Mouse (Mus musculus): ENCODE results near the gene Ncoa3. TPM values are rescaled to one million over a fixed set of nuclear protein-coding genes. Genes with fewer than 3 reads are reported as not detected.

Gene Ncoa3
- polyA plus RNA-seq, 1 experiment = 124 TPM

GRCm38 (mm10) chr2:165984891-165985290, 7.5 kb upstream of the Ncoa3 start:
- Histone ChIP-seq H3K27me3 (ENCODE audit: control insufficient read depth, insufficient read depth, low read length, poor library complexity, severe bottlenecking) (no peaks in the 10 kb centered on the region), H3K27ac (ENCODE audit: insufficient read depth, low read length) (peak overlapping the region; percentile 9; the same call in 1 of the 2 replicates), H3K9ac (ENCODE audit: low read depth, poor library complexity, severe bottlenecking) (no peak overlapping the region), H3K9me3 (replicated peaks; ENCODE audit: control insufficient read depth, insufficient read depth, low read length, poor library complexity, severe bottlenecking) (no peaks in the 10 kb centered on the region), H3K4me3 (ENCODE audit: low read depth, low read length) (peak overlapping the region; percentile 17), H3K36me3 (ENCODE audit: control insufficient read depth, insufficient read depth, low read length, poor library complexity, severe bottlenecking) (no peaks in the 10 kb centered on the region), H3K4me1 (ENCODE audit: control insufficient read depth, insufficient read depth, low read length) (peaks cover 8% of the 10 kb centered on the region)
- TF ChIP-seq CTCF (IDR thresholded peaks at IDR 0.05; ENCODE audit: low read depth, low read length) (no peak), EP300 (IDR thresholded peaks at IDR 0.05; ENCODE audit: insufficient read depth, low read depth, low read length) (no peak), POLR2A (IDR thresholded peaks at IDR 0.05; ENCODE audit: insufficient read depth, low read length) (no peak)

- no peaks in the 10 kb centered on the region for H3K9me3 ChIP-seq (replicated peaks; ENCODE audit: control insufficient read depth, insufficient read depth, low read length, poor library complexity, severe bottlenecking)
- no peaks in the 10 kb centered on the region for H3K27me3 ChIP-seq (ENCODE audit: control insufficient read depth, insufficient read depth, low read length, poor library complexity, severe bottlenecking)
- peaks cover 8% of the 10 kb centered on the region for H3K4me1 ChIP-seq (ENCODE audit: control insufficient read depth, insufficient read depth, low read length)
- H3K27ac ChIP-seq (ENCODE audit: insufficient read depth, low read length) = peak overlapping the region; percentile 9
- no peak overlapping the region for H3K4me3 ChIP-seq (ENCODE audit: low read depth, low read length)
- TF ChIP-seq CTCF (IDR thresholded peaks at IDR 0.05; ENCODE audit: low read depth, low read length) (no peak), POLR2A (IDR thresholded peaks at IDR 0.05; ENCODE audit: insufficient read depth, low read length) (no peak), EP300 (IDR thresholded peaks at IDR 0.05; ENCODE audit: insufficient read depth, low read depth, low read length) (no peak)
- no peak overlapping the region for H3K9ac ChIP-seq (ENCODE audit: low read depth, poor library complexity, severe bottlenecking)
- no peaks in the 10 kb centered on the region for H3K36me3 ChIP-seq (ENCODE audit: control insufficient read depth, insufficient read depth, low read length, poor library complexity, severe bottlenecking)
Observed at GRCm38 (mm10) chr2:165985581-165985980, 6.9 kb upstream of the Ncoa3 start.

GRCm38 (mm10) chr2:165986921-165987453, 5.4 kb upstream of the Ncoa3 start:
- TF ChIP-seq POLR2A (IDR thresholded peaks at IDR 0.05; ENCODE audit: insufficient read depth, low read length) (peak; percentile 8), CTCF (IDR thresholded peaks at IDR 0.05; ENCODE audit: low read depth, low read length) (no peak), EP300 (IDR thresholded peaks at IDR 0.05; ENCODE audit: insufficient read depth, low read depth, low read length) (no peak)
- Histone ChIP-seq H3K9ac (ENCODE audit: low read depth, poor library complexity, severe bottlenecking) (peak overlapping the region; percentile 47), H3K36me3 (ENCODE audit: control insufficient read depth, insufficient read depth, low read length, poor library complexity, severe bottlenecking) (no peaks in the 10 kb centered on the region), H3K27me3 (ENCODE audit: control insufficient read depth, insufficient read depth, low read length, poor library complexity, severe bottlenecking) (no peaks in the 10 kb centered on the region), H3K9me3 (replicated peaks; ENCODE audit: control insufficient read depth, insufficient read depth, low read length, poor library complexity, severe bottlenecking) (no peaks in the 10 kb centered on the region), H3K27ac (ENCODE audit: insufficient read depth, low read length) (peak overlapping the region; percentile 71), H3K4me1 (ENCODE audit: control insufficient read depth, insufficient read depth, low read length) (peaks cover 8% of the 10 kb centered on the region), H3K4me3 (ENCODE audit: low read depth, low read length) (peak overlapping the region; percentile 53)

- no peak for TF ChIP-seq POLR2A (IDR thresholded peaks at IDR 0.05; ENCODE audit: insufficient read depth, low read length)
- TF ChIP-seq CTCF (IDR thresholded peaks at IDR 0.05; ENCODE audit: low read depth, low read length) = no peak
- TF ChIP-seq EP300 (IDR thresholded peaks at IDR 0.05; ENCODE audit: insufficient read depth, low read depth, low read length) = no peak
Observed at GRCm38 (mm10) chr2:165993173-165993900, 901 bp downstream of the Ncoa3 start.

GRCm38 (mm10) chr2:165994341-165994740, 1.9 kb downstream of the Ncoa3 start:
- H3K9me3 ChIP-seq (replicated peaks; ENCODE audit: control insufficient read depth, insufficient read depth, low read length, poor library complexity, severe bottlenecking) = no peaks in the 10 kb centered on the region
- H3K27ac ChIP-seq (ENCODE audit: insufficient read depth, low read length) = no peak overlapping the region
- TF ChIP-seq POLR2A (IDR thresholded peaks at IDR 0.05; ENCODE audit: insufficient read depth, low read length) (no peak), CTCF (IDR thresholded peaks at IDR 0.05; ENCODE audit: low read depth, low read length) (peak; percentile 68), EP300 (IDR thresholded peaks at IDR 0.05; ENCODE audit: insufficient read depth, low read depth, low read length) (no peak)
- no peak overlapping the region for H3K9ac ChIP-seq (ENCODE audit: low read depth, poor library complexity, severe bottlenecking)
- H3K4me3 ChIP-seq (ENCODE audit: low read depth, low read length) = no peak overlapping the region
- H3K4me1 ChIP-seq (ENCODE audit: control insufficient read depth, insufficient read depth, low read length) = peaks cover 1% of the 10 kb centered on the region
- H3K36me3 ChIP-seq (ENCODE audit: control insufficient read depth, insufficient read depth, low read length, poor library complexity, severe bottlenecking) = peaks cover 3% of the 10 kb centered on the region; the same call in 1 of the 2 replicates
- H3K27me3 ChIP-seq (ENCODE audit: control insufficient read depth, insufficient read depth, low read length, poor library complexity, severe bottlenecking) = no peaks in the 10 kb centered on the region

More at GRCm38 (mm10) chr2:165993173-165993900, 901 bp downstream of the Ncoa3 start:
- peak overlapping the region; percentile 73 for H3K4me3 ChIP-seq (ENCODE audit: low read depth, low read length)
- H3K27ac ChIP-seq (ENCODE audit: insufficient read depth, low read length) = no peak overlapping the region
- H3K36me3 ChIP-seq (ENCODE audit: control insufficient read depth, insufficient read depth, low read length, poor library complexity, severe bottlenecking) = peaks cover 3% of the 10 kb centered on the region; the same call in 1 of the 2 replicates
- peaks cover 4% of the 10 kb centered on the region for H3K4me1 ChIP-seq (ENCODE audit: control insufficient read depth, insufficient read depth, low read length)
- H3K9ac ChIP-seq (ENCODE audit: low read depth, poor library complexity, severe bottlenecking) = peak overlapping the region; percentile 91
- H3K27me3 ChIP-seq (ENCODE audit: control insufficient read depth, insufficient read depth, low read length, poor library complexity, severe bottlenecking) = no peaks in the 10 kb centered on the region
- no peaks in the 10 kb centered on the region for H3K9me3 ChIP-seq (replicated peaks; ENCODE audit: control insufficient read depth, insufficient read depth, low read length, poor library complexity, severe bottlenecking)

GRCm38 (mm10) chr2:165995711-165996110, 3.3 kb downstream of the Ncoa3 start:
- H3K4me3 ChIP-seq (ENCODE audit: low read depth, low read length) = no peak overlapping the region
- H3K9me3 ChIP-seq (replicated peaks; ENCODE audit: control insufficient read depth, insufficient read depth, low read length, poor library complexity, severe bottlenecking) = no peaks in the 10 kb centered on the region
- H3K27ac ChIP-seq (ENCODE audit: insufficient read depth, low read length) = no peak overlapping the region
- no peaks in the 10 kb centered on the region for H3K27me3 ChIP-seq (ENCODE audit: control insufficient read depth, insufficient read depth, low read length, poor library complexity, severe bottlenecking)
- H3K36me3 ChIP-seq (ENCODE audit: control insufficient read depth, insufficient read depth, low read length, poor library complexity, severe bottlenecking) = peaks cover 3% of the 10 kb centered on the region; the same call in 1 of the 2 replicates
- no peak for TF ChIP-seq EP300 (IDR thresholded peaks at IDR 0.05; ENCODE audit: insufficient read depth, low read depth, low read length)
- TF ChIP-seq CTCF (IDR thresholded peaks at IDR 0.05; ENCODE audit: low read depth, low read length) = no peak
- no peak for TF ChIP-seq POLR2A (IDR thresholded peaks at IDR 0.05; ENCODE audit: insufficient read depth, low read length)
- no peak overlapping the region for H3K9ac ChIP-seq (ENCODE audit: low read depth, poor library complexity, severe bottlenecking)
- H3K4me1 ChIP-seq (ENCODE audit: control insufficient read depth, insufficient read depth, low read length) = peaks cover 1% of the 10 kb centered on the region

Data from ES-Bruce4 (cell line).